Mouse (Mus musculus) heart, postnatal 0 days (tissue): ENCODE measurements around the gene Exosc2.

ENCODE experiments used
- CTCF ChIP-seq: IDR thresholded peaks from 2 replicates; pipeline ENCODE4 v1.5.1; 2016; ENCODE audit warnings: antibody characterized with exemption, control low read depth, low read depth
- EP300 ChIP-seq: IDR thresholded peaks from 2 replicates; pipeline ENCODE4 v1.6.1; 2016; ENCODE audit warnings: antibody characterized with exemption, low read depth

DNA sequence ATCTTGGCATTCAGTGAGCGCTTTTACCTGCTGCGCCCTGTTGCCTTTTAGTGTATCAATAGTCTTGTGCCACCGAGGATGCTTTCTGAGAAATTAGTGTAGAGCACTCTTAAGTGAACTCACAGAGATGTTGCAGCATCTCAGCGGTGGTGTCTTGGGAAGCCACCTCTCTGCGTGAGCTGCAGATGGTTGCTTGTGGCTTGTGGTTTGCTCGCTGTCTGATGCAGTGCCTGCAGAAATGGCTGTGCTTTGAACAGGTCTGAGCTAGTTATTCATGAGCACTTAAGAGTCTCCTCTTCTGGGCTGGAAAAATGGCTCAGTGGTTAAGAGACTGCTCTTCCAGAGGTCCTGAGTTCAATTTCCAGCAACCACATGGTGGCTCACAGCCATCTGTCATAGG is 8.1 kb downstream of the Exosc2 start:
- no peak for TF ChIP-seq CTCF
- TF ChIP-seq EP300: no peak
